ENCODE assay signal across 14 mouse cellular contexts in the genomic region with DNA sequence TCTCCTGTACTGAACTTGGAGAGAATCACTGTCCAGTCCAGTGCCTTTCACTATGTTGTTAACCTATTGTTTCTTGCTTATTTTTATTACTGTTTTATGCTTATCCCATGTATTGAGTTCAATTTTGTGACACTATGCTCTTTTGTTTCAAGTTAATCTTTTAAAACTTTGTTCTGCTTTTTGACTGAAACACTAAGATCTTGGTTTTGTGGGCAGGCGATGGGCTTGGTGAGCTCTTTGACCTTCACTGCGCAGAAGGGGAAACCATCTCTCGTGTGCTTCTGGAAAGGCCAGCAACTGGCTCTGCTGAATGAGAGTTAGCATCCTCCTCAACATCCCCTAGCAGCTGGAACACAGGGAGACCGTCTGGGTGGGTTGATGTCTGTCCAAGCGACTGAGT. TPM values are rescaled to one million over a fixed set of nuclear protein-coding genes. Genes with fewer than 3 reads are reported as not detected.
DNase-seq lines count a peak whose midpoint lies in the region; ATAC-seq lines count a peak whose summit lies in the region.
"Had no signal": no experiment of that assay in that cellular context is flagged by ENCODE, and none has a peak within 500 bp of the region (broad histone marks: within the 10 kb centered on the region; RNA-seq: fewer than 3 reads in every experiment).

No protein-coding gene starts in this region.

- H3K4me3 ChIP-seq in heart, embryonic 15.5 days, result no peak overlapping the region
- H3K4me3 ChIP-seq in kidney, embryonic 15.5 days (replicated peaks), result no peak overlapping the region
- H3K4me3 ChIP-seq in lung, embryonic 16.5 days (ENCODE audit: low read length), result no peak overlapping the region
- H3K4me3 ChIP-seq in liver, embryonic 15.5 days (replicated peaks), result no peak overlapping the region

- no peaks in the 10 kb centered on the region for H3K9me3 ChIP-seq in heart, embryonic 15.5 days (replicated peaks)
- no peaks in the 10 kb centered on the region for H3K9me3 ChIP-seq in kidney, embryonic 15.5 days (replicated peaks)
- H3K9me3 ChIP-seq in lung, embryonic 16.5 days (ENCODE audit: control insufficient read depth, low read length), result no peaks in the 10 kb centered on the region
- no peaks in the 10 kb centered on the region for H3K9me3 ChIP-seq in liver, embryonic 15.5 days (replicated peaks)

- H3K4me2 ChIP-seq in heart, embryonic 15.5 days, result no peak overlapping the region
- H3K4me2 ChIP-seq in kidney, embryonic 15.5 days, result no peak overlapping the region
- H3K4me2 ChIP-seq in lung, embryonic 16.5 days (ENCODE audit: low read depth, low read length), result no peak overlapping the region
- no peak overlapping the region for H3K4me2 ChIP-seq in liver, embryonic 15.5 days

- WGBS in heart, embryonic 15.5 days, result 56% methylated on average over 5 of the region's 5 CpGs
- WGBS in kidney, embryonic 15.5 days, result 67% methylated on average over 5 of the region's 5 CpGs
- 62% methylated on average over 5 of the region's 5 CpGs for WGBS in lung, embryonic 16.5 days
- 42% methylated on average over 5 of the region's 5 CpGs for WGBS in liver, embryonic 15.5 days (ENCODE audit: insufficient replicate concordance)

- H3K27ac ChIP-seq in heart, embryonic 15.5 days, result peak overlapping the region; percentile 85
- H3K27ac ChIP-seq in kidney, embryonic 15.5 days, result peak overlapping the region; percentile 85
- peak overlapping the region; percentile 47 for H3K27ac ChIP-seq in lung, embryonic 16.5 days (ENCODE audit: low read length)
- 0 out of 2 replicates have a peak overlapping the region, but pooled peaks have one; percentile 19 for H3K27ac ChIP-seq in liver, embryonic 15.5 days (replicated peaks)
- H3K27ac ChIP-seq: liver, embryonic 14.5 days had no signal

- no peaks in the 10 kb centered on the region for H3K36me3 ChIP-seq in heart, embryonic 15.5 days
- H3K36me3 ChIP-seq in kidney, embryonic 15.5 days, result peaks cover 6% of the 10 kb centered on the region; the same call in 1 of the 2 replicates
- H3K36me3 ChIP-seq in lung, embryonic 16.5 days (ENCODE audit: control insufficient read depth, insufficient read depth, low read length), result no peaks in the 10 kb centered on the region; the same call in 1 of the 2 replicates
- no peaks in the 10 kb centered on the region for H3K36me3 ChIP-seq in liver, embryonic 15.5 days (replicated peaks)

- H3K4me1 ChIP-seq in heart, embryonic 15.5 days (replicated peaks), result peaks cover 66% of the 10 kb centered on the region
- H3K4me1 ChIP-seq in kidney, embryonic 15.5 days, result peaks cover 65% of the 10 kb centered on the region
- peaks cover 42% of the 10 kb centered on the region for H3K4me1 ChIP-seq in lung, embryonic 16.5 days (replicated peaks; ENCODE audit: control insufficient read depth, insufficient read depth, low read length)
- H3K4me1 ChIP-seq in liver, embryonic 15.5 days (replicated peaks), result peaks cover 47% of the 10 kb centered on the region

- no peak for ATAC-seq in heart, embryonic 15.5 days (replicated peaks; ENCODE audit: insufficient number of reproducible peaks, insufficient read depth, low FRiP score, low read depth)
- no peak for ATAC-seq in kidney, embryonic 15.5 days (replicated peaks; ENCODE audit: low FRiP score)
- no peak for ATAC-seq in lung, embryonic 16.5 days (ENCODE audit: low read depth)
- no peak for ATAC-seq in liver, embryonic 15.5 days (ENCODE audit: insufficient read depth)
- no peak for ATAC-seq in megakaryocyte, adult 5-6 weeks (ENCODE audit: poor library complexity, severe bottlenecking)
- ATAC-seq: forebrain, embryonic 16.5 days had no signal

- DNase-seq in heart, adult 18-20 months, result no peak
- DNase-seq in kidney, postnatal 4 days, result no peak
- no peak for DNase-seq in lung, postnatal 36 days
- DNase-seq: heart, postnatal 36 days; kidney, postnatal 14 days; retina, postnatal 1 day; thymus, postnatal 25 days had no signal

- H3K27me3 ChIP-seq in heart, embryonic 15.5 days, result no peaks in the 10 kb centered on the region
- no peaks in the 10 kb centered on the region for H3K27me3 ChIP-seq in kidney, embryonic 15.5 days
- no peaks in the 10 kb centered on the region for H3K27me3 ChIP-seq in lung, embryonic 16.5 days (ENCODE audit: control insufficient read depth, insufficient read depth, low read depth, low read length)
- H3K27me3 ChIP-seq in liver, embryonic 15.5 days, result 0 out of 2 replicates have a peak, but pooled peaks cover 8% of the 10 kb centered on the region

- no peak overlapping the region for H3K9ac ChIP-seq in heart, embryonic 15.5 days
- no peak overlapping the region for H3K9ac ChIP-seq in kidney, embryonic 15.5 days
- H3K9ac ChIP-seq in lung, embryonic 16.5 days (ENCODE audit: low read length), result no peak overlapping the region
- H3K9ac ChIP-seq in liver, embryonic 15.5 days, result no peak overlapping the region
- H3K9ac ChIP-seq: liver, embryonic 14.5 days had no signal

RNA-seq across cellular contexts. Expression of a gene that starts 32.6 kb away (rescaled TPM):
- polyA plus RNA-seq in heart, embryonic 15.5 days (2015; fragmentation: Nextera tagmentation; extraction: Ambion mirVana), result 6.1 and 7.5 TPM in 2 replicates
- 10 to 100 TPM; 36.7 to 51.5 TPM for total RNA-seq in heart, adult 18-20 months (2021)
- polyA plus RNA-seq in kidney, embryonic 15.5 days (2015; fragmentation: Nextera tagmentation; extraction: Ambion mirVana), result 8.8 and 9.4 TPM in 2 replicates
- polyA plus RNA-seq in lung, embryonic 16.5 days (2015; fragmentation: Nextera tagmentation; extraction: Ambion mirVana), result 9.4 and 10.6 TPM in 2 replicates
- 1.3 and 1.6 TPM in 2 replicates for polyA plus RNA-seq in liver, embryonic 15.5 days (2015; fragmentation: Nextera tagmentation; extraction: Ambion mirVana)
- 11.5 and 12.9 TPM in 2 replicates for total RNA-seq in megakaryocyte, adult 5-6 weeks (2015)
- total RNA-seq in megakaryocyte, adult 5-6 weeks (2017), result 10.9 and 13.6 TPM in 2 replicates

Comparison
In these comparisons a context has a peak if more than half of its experiments do, and no peak if none do; other contexts are left out.
1. H3K27ac ChIP-seq: peak in every context shown above with its lines; median percentile 85 in heart, embryonic 15.5 days; 85 in kidney, embryonic 15.5 days; 47 in lung, embryonic 16.5 days; 19 in liver, embryonic 15.5 days.